Mouse (Mus musculus) lung, embryonic 15.5 days (tissue): Measurements from ENCODE around the gene Ppp2r2c. TPM values are rescaled to one million over a fixed set of nuclear protein-coding genes. Genes with fewer than 3 reads are reported as not detected.

Experiments used
- ATAC-seq: fragments of 200-750 bp; cut with Nextera tagmentation; 2 replicates; pipeline ENCODE4 v1.8.0; 2017; ENCODE audit warnings: moderate number of reproducible peaks, borderline replicate concordance; ENCODE audit not compliant: low FRiP score, low TSS enrichment; ENCODE audit errors: extremely low read depth
- H3K27ac ChIP-seq: fragments of 300-500 bp; sonication (generic); 2 replicates; pipeline ENCODE4 v1.5.1; 2015; ENCODE audit warnings: moderate library complexity, mild to moderate bottlenecking, inconsistent platforms
- H3K27me3 ChIP-seq: fragments of 300-500 bp; sonication (generic); 2 replicates; pipeline ENCODE4 v1.6.1; 2015; ENCODE audit warnings: inconsistent platforms
- H3K36me3 ChIP-seq: fragments of 300-500 bp; sonication (generic); 2 replicates; pipeline ENCODE4 v1.6.1; 2015; ENCODE audit warnings: inconsistent platforms
- H3K4me1 ChIP-seq: fragments of 300-500 bp; sonication (generic); 2 replicates; pipeline ENCODE4 v1.6.1; 2015; ENCODE audit warnings: inconsistent platforms
- H3K4me2 ChIP-seq: fragments of 300-500 bp; sonication (generic); 2 replicates; pipeline ENCODE4 v1.6.1; 2015; ENCODE audit warnings: inconsistent platforms, mild to moderate bottlenecking, moderate library complexity
- H3K4me3 ChIP-seq: fragments of 300-500 bp; sonication (generic); 2 replicates; pipeline ENCODE4 v1.5.1; 2015; ENCODE audit warnings: mild to moderate bottlenecking, inconsistent platforms
- H3K9ac ChIP-seq: fragments of 300-500 bp; sonication (generic); 2 replicates; pipeline ENCODE4 v1.6.1; 2015; ENCODE audit warnings: inconsistent platforms
- H3K9me3 ChIP-seq: fragments of 300-500 bp; sonication (generic); 2 replicates; pipeline ENCODE4 v1.6.1; 2016; ENCODE audit warnings: inconsistent platforms
- WGBS: fragments of 180-500 bp; shearing (Covaris S2); methylation state at CpG from one replicate; pipeline ENCODE4 v1.1.7; 2015; 5-methylcytosine and 5-hydroxymethylcytosine counted together
- polyA plus RNA-seq: library from polyadenylated mRNA; unstranded; fragments of >200 nt; fragmentation: Nextera tagmentation; extraction: Ambion mirVana; gene quantifications from 2 replicates; pipeline ENCODE4 v1.2.1, GENCODE M21; 2015

The Ppp2r2c gene
- polyA plus RNA-seq, 1 experiment from 2014 or later = 0.26 TPM

DNA sequence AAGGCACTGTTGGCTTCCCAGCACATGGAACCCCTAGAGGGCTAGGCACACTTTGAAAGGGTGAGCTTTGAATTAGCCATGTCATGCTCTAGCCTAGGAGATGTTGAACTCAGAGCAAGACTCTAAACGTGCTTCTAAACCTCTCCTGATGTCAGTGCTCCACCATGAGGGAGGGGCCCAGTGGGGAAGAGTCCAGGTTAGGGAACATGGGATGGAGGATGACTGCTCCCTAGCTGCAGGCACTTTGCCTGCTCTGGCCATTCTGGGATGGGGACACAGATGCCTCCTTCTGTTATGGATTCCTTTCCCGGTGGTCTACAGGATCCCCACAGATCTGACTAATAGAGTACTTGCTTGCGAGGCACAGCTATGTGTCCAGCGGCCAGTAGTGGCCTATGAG, 48.9 kb downstream of the Ppp2r2c start:
- Histone ChIP-seq H3K4me2 (no peak overlapping the region), H3K27me3 (no peaks in the 10 kb centered on the region; the same call in 1 of the 2 replicates), H3K4me1 (0 out of 2 replicates have a peak, but pooled peaks cover 4% of the 10 kb centered on the region), H3K4me3 (no peak overlapping the region), H3K9ac (no peak overlapping the region), H3K9me3 (no peaks in the 10 kb centered on the region), H3K36me3 (no peaks in the 10 kb centered on the region), H3K27ac (no peak overlapping the region)
- ATAC-seq = no peak
- WGBS = 71% methylated on average over 4 of the region's 4 CpGs

DNA sequence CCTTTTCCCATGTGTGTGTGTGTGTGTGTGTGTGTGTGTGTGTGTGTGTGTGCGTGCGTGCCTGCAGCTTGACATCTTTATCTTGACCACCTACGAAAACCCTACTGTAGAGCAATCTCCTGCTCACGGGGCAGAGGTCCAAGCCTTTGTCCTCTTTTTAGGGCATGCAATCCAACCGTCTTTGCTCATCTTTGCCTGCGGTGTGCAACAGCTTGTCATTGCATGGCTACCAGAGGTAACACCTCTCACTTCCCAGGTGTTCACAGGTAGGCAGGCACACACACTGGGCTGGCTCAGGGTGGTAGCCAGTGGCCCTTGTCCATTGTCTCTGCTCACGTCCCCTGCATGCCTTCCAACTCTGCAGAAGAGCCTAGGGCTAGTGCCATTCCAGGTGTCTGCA, 49.7 kb downstream of the Ppp2r2c start:
- H3K27ac ChIP-seq = no peak overlapping the region
- H3K4me2 ChIP-seq = no peak overlapping the region
- H3K9me3 ChIP-seq = no peaks in the 10 kb centered on the region
- ATAC-seq = no peak
- 0 out of 2 replicates have a peak, but pooled peaks cover 4% of the 10 kb centered on the region for H3K4me1 ChIP-seq
- H3K9ac ChIP-seq = no peak overlapping the region
- H3K36me3 ChIP-seq = no peaks in the 10 kb centered on the region
- H3K4me3 ChIP-seq = no peak overlapping the region
- H3K27me3 ChIP-seq = no peaks in the 10 kb centered on the region; the same call in 1 of the 2 replicates
- WGBS = 80% methylated on average over 7 of the region's 7 CpGs

DNA sequence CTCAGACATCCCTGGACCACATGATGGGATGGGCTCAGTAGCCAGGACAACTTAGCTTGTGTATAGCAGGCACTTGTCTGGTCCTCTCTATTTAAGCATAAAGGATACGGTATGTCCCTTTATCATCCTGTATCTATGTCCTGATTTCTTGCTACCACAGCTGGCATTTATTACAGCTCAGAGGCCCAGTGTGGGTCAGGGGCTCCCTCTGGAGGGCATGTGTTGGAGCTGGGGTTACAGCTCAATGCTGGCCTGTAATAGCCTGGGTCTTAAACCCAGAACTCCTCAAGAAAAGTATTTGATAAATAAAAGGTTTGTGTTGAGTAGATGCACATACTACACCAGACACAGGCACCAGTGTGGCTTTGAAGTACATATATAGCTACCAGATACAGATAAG, 51.8 kb downstream of the Ppp2r2c start:
- no peaks in the 10 kb centered on the region for H3K9me3 ChIP-seq
- ATAC-seq = no peak
- WGBS = 39% methylated on average over 1 of the region's 1 CpGs

DNA sequence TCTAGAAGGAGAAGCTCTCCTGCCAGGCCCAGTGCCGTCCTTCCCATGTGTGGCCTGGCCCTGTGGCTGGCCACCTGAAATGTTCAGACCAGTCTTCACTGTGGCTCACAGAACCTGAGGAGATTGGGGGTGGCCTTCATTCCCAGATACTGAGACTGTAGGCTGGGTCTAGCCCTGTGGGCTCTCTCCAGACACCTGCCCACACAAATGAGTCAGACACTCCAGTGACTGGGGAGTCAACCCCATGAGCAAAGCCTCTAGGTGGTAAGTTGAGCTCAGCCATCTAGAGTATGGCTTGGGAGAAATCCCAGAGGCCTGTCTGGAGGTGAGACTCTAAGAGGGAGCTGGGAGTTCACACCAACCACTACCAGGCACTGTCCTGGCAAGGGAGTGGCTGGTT, 53.6 kb downstream of the Ppp2r2c start:
- Histone ChIP-seq H3K27me3 (no peaks in the 10 kb centered on the region), H3K27ac (no peak overlapping the region), H3K4me3 (no peak overlapping the region), H3K36me3 (no peaks in the 10 kb centered on the region), H3K9ac (no peak overlapping the region), H3K9me3 (no peaks in the 10 kb centered on the region), H3K4me1 (0 out of 2 replicates have a peak, but pooled peaks cover 4% of the 10 kb centered on the region), H3K4me2 (no peak overlapping the region)
- 65% methylated on average over 1 of the region's 1 CpGs for WGBS
- ATAC-seq = no peak

More for the DNA sequence above, 51.8 kb downstream of the Ppp2r2c start:
- Histone ChIP-seq H3K9ac (no peak overlapping the region), H3K4me3 (no peak overlapping the region), H3K4me1 (0 out of 2 replicates have a peak, but pooled peaks cover 4% of the 10 kb centered on the region), H3K27me3 (no peaks in the 10 kb centered on the region), H3K36me3 (no peaks in the 10 kb centered on the region), H3K27ac (no peak overlapping the region), H3K4me2 (no peak overlapping the region)

DNA sequence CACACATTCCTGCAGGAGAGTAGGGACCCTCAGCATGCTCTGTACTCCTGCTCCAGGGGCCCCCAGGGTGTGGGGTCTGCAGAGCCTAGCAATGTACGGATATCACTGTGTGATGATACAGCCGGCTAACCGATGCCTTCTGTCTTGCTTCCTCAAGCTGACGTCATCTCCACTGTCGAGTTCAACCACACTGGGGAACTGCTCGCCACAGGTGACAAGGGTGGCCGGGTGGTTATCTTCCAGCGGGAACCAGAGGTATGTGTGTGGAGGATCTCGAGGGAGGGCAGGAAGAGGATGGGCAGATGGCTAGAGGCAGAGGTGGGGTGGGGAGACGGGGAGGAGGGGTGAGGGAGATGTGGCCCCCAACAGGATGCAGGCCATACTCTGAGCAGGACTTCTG, 54.5 kb downstream of the Ppp2r2c start:
- H3K9ac ChIP-seq = no peak overlapping the region
- H3K27me3 ChIP-seq = no peaks in the 10 kb centered on the region
- H3K9me3 ChIP-seq = no peaks in the 10 kb centered on the region
- H3K4me1 ChIP-seq = 0 out of 2 replicates have a peak, but pooled peaks cover 4% of the 10 kb centered on the region
- H3K36me3 ChIP-seq = no peaks in the 10 kb centered on the region
- H3K4me3 ChIP-seq = no peak overlapping the region
- no peak for ATAC-seq
- no peak overlapping the region for H3K27ac ChIP-seq
- H3K4me2 ChIP-seq = no peak overlapping the region
- WGBS = 56% methylated on average over 10 of the region's 10 CpGs

DNA sequence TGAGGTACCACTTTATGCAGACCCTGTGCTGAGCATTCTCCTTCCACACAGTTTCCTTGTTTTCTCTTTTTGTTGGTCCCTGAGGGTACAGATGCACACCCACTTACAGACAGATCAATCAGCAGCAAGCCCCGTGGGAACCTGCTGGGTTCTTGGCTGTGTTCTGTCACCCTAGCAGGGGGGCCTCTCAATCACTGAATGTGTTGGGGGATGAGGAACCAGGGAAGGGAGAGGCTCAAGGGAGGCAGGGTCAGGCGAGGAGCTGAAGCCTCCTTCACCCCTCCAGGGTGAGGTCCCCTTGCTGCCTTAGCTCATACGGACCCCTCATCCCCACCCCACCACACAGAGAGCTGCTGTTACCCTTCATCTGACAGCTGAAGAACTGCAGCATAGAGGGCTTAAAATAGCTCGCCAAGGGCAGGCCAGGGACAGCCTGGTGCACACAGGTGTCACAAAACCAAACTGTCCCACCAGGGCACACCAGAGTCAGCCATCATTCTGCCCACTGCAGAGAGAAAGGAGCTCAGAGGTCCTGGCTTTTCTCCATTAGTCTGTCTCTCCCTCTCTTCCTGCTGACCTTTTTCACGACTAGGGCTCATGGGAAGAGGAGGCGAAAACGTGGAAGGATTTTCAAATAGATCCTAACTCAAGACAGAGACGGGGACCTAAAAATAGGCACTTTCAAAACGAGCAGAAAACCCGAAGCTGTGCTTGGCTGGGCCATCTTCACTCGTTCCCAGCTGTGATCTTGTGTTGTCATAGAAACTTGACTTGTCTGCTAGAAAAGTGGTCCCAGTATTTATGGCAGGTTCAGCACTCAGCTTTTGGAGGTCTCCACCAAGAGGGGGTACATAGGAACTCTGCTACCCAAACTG, 55.8 kb downstream of the Ppp2r2c start:
- no peak overlapping the region for H3K9ac ChIP-seq
- H3K27ac ChIP-seq = no peak overlapping the region
- no peak overlapping the region for H3K4me2 ChIP-seq
- no peak overlapping the region for H3K4me3 ChIP-seq
- H3K36me3 ChIP-seq = no peaks in the 10 kb centered on the region
- no peaks in the 10 kb centered on the region for H3K4me1 ChIP-seq
- 30% methylated on average over 11 of the region's 11 CpGs for WGBS
- no peaks in the 10 kb centered on the region for H3K27me3 ChIP-seq
- H3K9me3 ChIP-seq = no peaks in the 10 kb centered on the region
- no peak for ATAC-seq

DNA sequence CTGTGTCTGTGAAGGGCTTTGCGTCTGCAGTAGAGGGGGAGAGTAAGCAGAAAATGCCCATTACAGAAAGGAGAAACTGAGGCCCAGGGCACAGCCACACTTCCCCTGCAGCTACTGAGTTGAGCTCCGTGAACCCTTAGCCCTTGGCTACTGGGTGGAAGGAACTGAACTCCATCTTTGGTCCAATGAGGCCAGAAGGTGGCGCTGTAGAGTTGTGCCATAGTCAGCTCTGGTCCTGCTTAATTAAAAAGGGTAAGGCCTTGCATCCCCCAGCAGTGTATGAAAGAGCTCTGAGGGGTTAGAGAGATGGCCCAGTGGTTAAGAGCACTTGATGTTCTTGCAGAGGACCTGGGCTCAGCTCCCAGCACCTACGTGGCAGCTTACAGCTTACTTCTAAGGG, 60.4 kb downstream of the Ppp2r2c start:
- H3K9me3 ChIP-seq = no peaks in the 10 kb centered on the region
- no peak overlapping the region for H3K9ac ChIP-seq
- ATAC-seq = no peak
- H3K27ac ChIP-seq = no peak overlapping the region
- H3K36me3 ChIP-seq = no peaks in the 10 kb centered on the region
- no peaks in the 10 kb centered on the region for H3K27me3 ChIP-seq
- no peaks in the 10 kb centered on the region for H3K4me1 ChIP-seq
- WGBS = 52% methylated on average over 4 of the region's 4 CpGs
- no peak overlapping the region for H3K4me2 ChIP-seq
- H3K4me3 ChIP-seq = no peak overlapping the region

DNA sequence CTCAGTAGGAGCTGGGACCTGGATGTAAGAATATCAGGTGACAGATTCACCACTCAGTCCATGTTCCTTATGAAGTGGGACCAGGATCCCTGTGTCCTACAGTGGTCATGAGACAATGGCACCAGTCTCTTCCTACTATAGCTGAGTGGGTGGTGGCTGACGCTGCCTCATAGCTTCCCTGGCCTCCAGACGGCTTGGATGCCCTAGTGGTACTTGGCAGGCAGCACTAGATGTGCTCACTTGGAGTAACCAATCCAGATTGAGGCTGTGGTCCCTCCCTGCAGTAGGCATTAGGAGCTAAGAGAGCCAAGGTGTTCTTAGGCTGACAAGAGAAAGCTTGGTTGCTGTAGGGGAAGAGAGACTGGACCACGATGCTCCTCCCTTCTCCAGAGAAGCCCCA, 61.1 kb downstream of the Ppp2r2c start:
- Histone ChIP-seq H3K9me3 (no peaks in the 10 kb centered on the region), H3K4me3 (no peak overlapping the region), H3K27ac (no peak overlapping the region), H3K4me2 (no peak overlapping the region), H3K9ac (no peak overlapping the region), H3K27me3 (no peaks in the 10 kb centered on the region), H3K36me3 (no peaks in the 10 kb centered on the region), H3K4me1 (no peaks in the 10 kb centered on the region)
- no peak for ATAC-seq
- 58% methylated on average over 3 of the region's 3 CpGs for WGBS

DNA sequence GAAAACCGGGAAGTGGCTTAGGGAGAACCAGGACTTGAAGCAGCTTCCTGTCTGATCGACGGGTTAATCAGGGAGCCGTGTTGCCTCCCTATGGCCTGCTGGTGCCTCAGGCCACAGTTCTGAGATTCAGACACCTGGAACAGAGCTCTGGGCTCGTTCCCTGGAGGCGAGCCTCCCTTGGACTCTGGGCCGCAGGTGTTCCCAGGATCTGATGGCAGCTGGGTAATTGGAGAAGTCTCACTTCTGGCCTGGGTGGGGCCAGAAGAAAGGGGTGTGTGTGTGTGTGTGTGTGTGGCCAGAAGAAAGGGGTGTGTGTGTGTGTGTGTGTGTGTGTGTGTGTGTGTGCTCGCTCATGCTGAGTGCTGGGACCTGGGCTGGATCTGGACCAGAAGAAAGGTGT, 65.1 kb downstream of the Ppp2r2c start:
- Histone ChIP-seq H3K4me3 (no peak overlapping the region), H3K36me3 (no peaks in the 10 kb centered on the region), H3K9ac (no peak overlapping the region), H3K4me2 (no peak overlapping the region), H3K27me3 (no peaks in the 10 kb centered on the region), H3K27ac (no peak overlapping the region), H3K9me3 (no peaks in the 10 kb centered on the region), H3K4me1 (no peaks in the 10 kb centered on the region)
- ATAC-seq = no peak
- WGBS = 58% methylated on average over 7 of the region's 8 CpGs

DNA sequence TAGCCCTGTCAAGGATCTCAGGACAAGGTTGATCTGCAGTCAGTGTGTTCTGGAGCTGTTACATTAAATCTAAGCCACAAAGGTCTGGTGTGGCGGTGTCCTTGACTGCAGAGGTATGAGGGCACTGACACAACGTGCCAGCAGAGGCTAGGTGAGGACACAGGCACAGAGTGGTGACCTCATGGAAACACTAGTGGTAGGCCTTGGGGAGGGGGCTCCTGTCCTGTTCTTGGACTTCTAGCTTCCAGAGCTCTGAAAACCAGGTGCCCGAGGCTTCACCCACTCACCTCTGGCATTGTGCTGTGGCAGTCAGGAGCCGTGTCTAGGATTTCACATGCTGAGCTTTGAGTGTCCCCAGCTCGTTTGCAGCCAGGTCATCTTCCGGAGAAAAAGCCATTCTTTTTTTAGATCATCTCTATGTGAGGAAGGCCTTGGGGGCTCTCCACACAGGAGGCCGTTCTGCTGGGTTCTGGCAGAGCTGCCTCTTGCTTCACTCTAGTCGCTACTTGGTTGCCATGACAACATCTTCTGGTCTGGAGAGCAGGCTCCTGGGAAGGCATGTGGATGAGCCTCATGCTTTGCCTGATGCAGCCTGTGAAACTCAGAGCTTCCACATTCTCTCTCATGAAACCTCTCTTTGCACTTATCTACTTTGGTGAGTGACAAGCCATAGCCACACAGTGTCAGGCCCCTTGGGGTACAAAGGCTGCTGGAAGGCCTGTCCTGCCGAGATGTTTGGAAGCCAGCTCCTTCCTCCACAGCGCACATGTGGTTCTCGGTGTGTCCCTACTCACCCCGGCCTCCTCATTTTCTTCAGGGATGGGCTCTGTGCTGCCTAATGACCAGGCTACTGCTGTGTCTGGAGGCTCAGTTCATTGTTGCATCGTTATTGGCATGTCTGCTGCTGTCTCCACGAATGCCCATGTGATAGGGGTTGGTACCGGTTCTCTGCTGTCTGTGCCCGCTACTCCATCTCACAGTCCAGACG, 67.5 kb downstream of the Ppp2r2c start:
- Histone ChIP-seq H3K36me3 (no peaks in the 10 kb centered on the region), H3K27ac (no peak overlapping the region), H3K4me3 (no peak overlapping the region), H3K4me2 (no peak overlapping the region), H3K9me3 (no peaks in the 10 kb centered on the region), H3K4me1 (no peaks in the 10 kb centered on the region), H3K27me3 (no peaks in the 10 kb centered on the region), H3K9ac (no peak overlapping the region)
- ATAC-seq = no peak
- 64% methylated on average over 17 of the region's 17 CpGs for WGBS

DNA sequence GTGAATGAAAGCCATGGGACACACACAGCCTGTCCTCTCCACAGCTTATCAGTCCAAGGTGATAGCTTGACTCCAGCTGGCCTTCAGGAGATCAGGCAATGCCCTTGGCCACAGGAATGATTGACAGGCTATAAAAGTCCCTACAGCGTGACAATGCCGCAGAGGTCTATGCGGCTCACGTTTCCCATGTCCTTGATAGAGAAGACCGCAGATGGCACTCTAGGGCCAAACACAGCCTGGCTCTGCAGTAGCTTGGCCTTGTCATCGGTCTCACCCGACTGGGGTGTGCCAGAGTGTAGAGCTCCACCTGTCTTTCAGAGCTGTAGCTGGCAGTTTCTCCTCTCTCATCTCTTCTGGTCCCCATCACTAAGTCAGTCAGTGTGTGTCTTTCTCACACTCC, 68.2 kb downstream of the Ppp2r2c start:
- WGBS = 66% methylated on average over 7 of the region's 7 CpGs
- H3K9me3 ChIP-seq = no peaks in the 10 kb centered on the region
- no peaks in the 10 kb centered on the region for H3K4me1 ChIP-seq
- H3K27ac ChIP-seq = no peak overlapping the region
- H3K4me3 ChIP-seq = no peak overlapping the region
- H3K36me3 ChIP-seq = no peaks in the 10 kb centered on the region
- no peaks in the 10 kb centered on the region for H3K27me3 ChIP-seq
- H3K4me2 ChIP-seq = no peak overlapping the region
- H3K9ac ChIP-seq = no peak overlapping the region
- no peak for ATAC-seq

DNA sequence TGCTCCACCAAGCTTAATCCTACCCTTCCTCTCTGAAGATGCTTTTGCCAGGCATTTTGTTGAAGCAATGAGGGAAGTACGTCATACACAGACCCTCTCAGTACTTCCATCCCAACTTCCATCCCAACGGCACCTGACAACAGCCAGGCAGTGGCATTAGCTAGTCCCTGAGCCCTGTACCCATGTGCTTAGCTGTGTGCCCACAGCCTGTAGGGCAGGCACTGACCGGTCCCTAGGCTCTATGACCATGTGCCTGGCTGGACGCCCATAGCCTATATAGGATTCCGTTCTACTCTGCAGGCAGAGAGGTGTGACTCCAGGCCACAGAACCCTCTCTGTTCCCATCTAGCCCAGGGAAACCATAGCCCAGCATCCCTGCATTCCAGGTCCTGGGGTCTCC, 69.7 kb downstream of the Ppp2r2c start:
- H3K9me3 ChIP-seq = no peaks in the 10 kb centered on the region
- H3K27ac ChIP-seq = no peak overlapping the region
- no peak overlapping the region for H3K4me2 ChIP-seq
- H3K9ac ChIP-seq = no peak overlapping the region
- H3K36me3 ChIP-seq = no peaks in the 10 kb centered on the region
- no peaks in the 10 kb centered on the region for H3K27me3 ChIP-seq
- no peak overlapping the region for H3K4me3 ChIP-seq
- 87% methylated on average over 5 of the region's 5 CpGs for WGBS
- H3K4me1 ChIP-seq = no peaks in the 10 kb centered on the region
- ATAC-seq = no peak
